Mouse (Mus musculus): ENCODE data around the gene Ncor2.
A peak's percentile ranks its signal among the peaks of the same experiment; 100 is the strongest.

The Ncor2 gene

GRCm38 (mm10) chr5:125148686-125149085 is 30.3 kb downstream of the Ncor2 start:
- DNase-seq (ENCODE audit: low spot score in 2 of 2): no peak

- DNase-seq (ENCODE audit: low spot score in 2 of 2): no peak
Measured at GRCm38 (mm10) chr5:125148173-125148572, 30.8 kb downstream of the Ncor2 start.

GRCm38 (mm10) chr5:125147124-125147523 is 31.9 kb downstream of the Ncor2 start:
- no peak for DNase-seq (ENCODE audit: low spot score in 2 of 2)

GRCm38 (mm10) chr5:125143114-125143872 is 35.7 kb downstream of the Ncor2 start:
- no peak for DNase-seq (ENCODE audit: low spot score in 2 of 2)

GRCm38 (mm10) chr5:125141916-125142315 is 37.1 kb downstream of the Ncor2 start:
- DNase-seq (ENCODE audit: low spot score in 2 of 2): no peak

GRCm38 (mm10) chr5:125141525-125141880 is 37.5 kb downstream of the Ncor2 start:
- no peak for DNase-seq (ENCODE audit: low spot score in 2 of 2)

GRCm38 (mm10) chr5:125140832-125141524 is 38.0 kb downstream of the Ncor2 start:
- peak; percentile 70 to 80 for DNase-seq (ENCODE audit: low spot score in 2 of 2)

GRCm38 (mm10) chr5:125140151-125140699 is 38.8 kb downstream of the Ncor2 start:
- DNase-seq (ENCODE audit: low spot score in 2 of 2): no peak

GRCm38 (mm10) chr5:125139669-125140068 is 39.4 kb downstream of the Ncor2 start:
- no peak for DNase-seq (ENCODE audit: low spot score in 2 of 2)

- DNase-seq (ENCODE audit: low spot score in 2 of 2): no peak
Measured at GRCm38 (mm10) chr5:125138841-125139430, 40.1 kb downstream of the Ncor2 start.

- no peak for DNase-seq (ENCODE audit: low spot score in 2 of 2)
Measured at GRCm38 (mm10) chr5:125137672-125138285, 41.2 kb downstream of the Ncor2 start.

- peak in 1 of 2 experiments; percentile 44 for DNase-seq (ENCODE audit: low spot score in 2 of 2)
Measured at GRCm38 (mm10) chr5:125136996-125137671, 41.9 kb downstream of the Ncor2 start.

GRCm38 (mm10) chr5:125136296-125136995 is 42.6 kb downstream of the Ncor2 start:
- DNase-seq (ENCODE audit: low spot score in 2 of 2): no peak

- no peak for DNase-seq (ENCODE audit: low spot score in 2 of 2)
Measured at GRCm38 (mm10) chr5:125134795-125135468, 44.1 kb downstream of the Ncor2 start.

GRCm38 (mm10) chr5:125134391-125134790 is 44.6 kb downstream of the Ncor2 start:
- no peak for DNase-seq (ENCODE audit: low spot score in 2 of 2)

GRCm38 (mm10) chr5:125133651-125134050 is 45.4 kb downstream of the Ncor2 start:
- DNase-seq (ENCODE audit: low spot score in 2 of 2): no peak

- DNase-seq (ENCODE audit: low spot score in 2 of 2): no peak
Measured at GRCm38 (mm10) chr5:125132566-125133260, 46.3 kb downstream of the Ncor2 start.

GRCm38 (mm10) chr5:125132069-125132468 is 47.0 kb downstream of the Ncor2 start:
- no peak for DNase-seq (ENCODE audit: low spot score in 2 of 2)

GRCm38 (mm10) chr5:125130406-125130805 is 48.6 kb downstream of the Ncor2 start:
- DNase-seq (ENCODE audit: low spot score in 2 of 2): no peak

- DNase-seq (ENCODE audit: low spot score in 2 of 2): no peak
Measured at GRCm38 (mm10) chr5:125128939-125129385, 50.1 kb downstream of the Ncor2 start.
